Mouse (Mus musculus) liver, embryonic 13.5 days (tissue): ENCODE results near the gene Zfp628. TPM values are rescaled to one million over a fixed set of nuclear protein-coding genes. Genes with fewer than 3 reads are reported as not detected.

Experiments used
- ATAC-seq: fragments of 200-750 bp; cut with Nextera tagmentation; 2 replicates; pipeline ENCODE4 v1.8.0; 2017; ENCODE audit warnings: low read depth, mild to moderate bottlenecking, moderate number of reproducible peaks, moderate library complexity
- DNase-seq: peaks from one replicate; pipeline ENCODE4 v3.0.0; 2022
- H3K27ac ChIP-seq: fragments of 300-500 bp; sonication (generic); 2 replicates; pipeline ENCODE4 v1.5.1; 2015; ENCODE audit warnings: moderate library complexity, mild to moderate bottlenecking, inconsistent platforms
- H3K27me3 ChIP-seq: fragments of 300-500 bp; sonication (generic); 2 replicates; pipeline ENCODE4 v1.6.1; 2015; ENCODE audit warnings: mild to moderate bottlenecking, inconsistent platforms
- H3K36me3 ChIP-seq: fragments of 300-500 bp; sonication (generic); 2 replicates; pipeline ENCODE4 v1.6.1; 2015; ENCODE audit warnings: mild to moderate bottlenecking, inconsistent platforms
- H3K4me1 ChIP-seq: fragments of 300-500 bp; sonication (generic); replicated peaks from 2 replicates; pipeline ENCODE4 v1.6.1; 2015; ENCODE audit warnings: inconsistent platforms
- H3K4me2 ChIP-seq: fragments of 300-500 bp; sonication (generic); 2 replicates; pipeline ENCODE4 v1.6.1; 2015; ENCODE audit warnings: inconsistent platforms, mild to moderate bottlenecking, moderate library complexity
- H3K4me3 ChIP-seq: fragments of 300-500 bp; sonication (generic); replicated peaks from 2 replicates; pipeline ENCODE4 v1.5.1; 2015; ENCODE audit warnings: mild to moderate bottlenecking, inconsistent platforms
- H3K9ac ChIP-seq: fragments of 300-500 bp; sonication (generic); 2 replicates; pipeline ENCODE4 v1.6.1; 2015; ENCODE audit warnings: mild to moderate bottlenecking, inconsistent platforms
- H3K9me3 ChIP-seq: fragments of 300-500 bp; sonication (generic); replicated peaks from 2 replicates; pipeline ENCODE4 v1.6.1; 2016; ENCODE audit warnings: inconsistent platforms
- WGBS: fragments of 180-500 bp; shearing (Covaris S2); methylation state at CpG from one replicate; pipeline ENCODE4 v1.1.7; 2015; ENCODE audit not compliant: insufficient replicate concordance; 5-methylcytosine and 5-hydroxymethylcytosine counted together
- polyA plus RNA-seq: library from polyadenylated mRNA; unstranded; fragments of >200 nt; fragmentation: Nextera tagmentation; extraction: Ambion mirVana; gene quantifications from 2 replicates; pipeline ENCODE4 v1.2.1, GENCODE M21; 2015

Gene Zfp628
- polyA plus RNA-seq, 1 experiment from 2014 or later, result 1.4 TPM

- ATAC-seq, result peak; percentile 30; the same call in 1 of the 2 replicates
- DNase-seq, result no peak
- Histone ChIP-seq H3K27me3 (no peaks in the 10 kb centered on the region), H3K9me3 (0 out of 2 replicates have a peak, but pooled peaks cover 2% of the 10 kb centered on the region), H3K27ac (peak overlapping the region; percentile 39; the same call in 1 of the 2 replicates), H3K4me2 (peak overlapping the region; percentile 72), H3K36me3 (no peaks in the 10 kb centered on the region), H3K9ac (peak overlapping the region; percentile 64), H3K4me1 (peaks cover 22% of the 10 kb centered on the region), H3K4me3 (peak overlapping the region; percentile 50)
- 29% methylated on average over 18 of the region's 18 CpGs for WGBS
Measured at GRCm38 (mm10) chr7:4898851-4899648, 16.0 kb upstream of the Zfp628 start.

GRCm38 (mm10) chr7:4899649-4900522 is 15.1 kb upstream of the Zfp628 start:
- peak overlapping the region; percentile 50 for H3K4me3 ChIP-seq
- no peaks in the 10 kb centered on the region for H3K27me3 ChIP-seq
- peaks cover 22% of the 10 kb centered on the region for H3K4me1 ChIP-seq
- H3K36me3 ChIP-seq, result no peaks in the 10 kb centered on the region
- H3K9ac ChIP-seq, result peak overlapping the region; percentile 64
- H3K27ac ChIP-seq, result peak overlapping the region; percentile 64
- ATAC-seq (peak; percentile 82), DNase-seq (no peak)
- 0 out of 2 replicates have a peak, but pooled peaks cover 2% of the 10 kb centered on the region for H3K9me3 ChIP-seq
- peak overlapping the region; percentile 72 for H3K4me2 ChIP-seq
- WGBS, result 6% methylated on average over 19 of the region's 19 CpGs

GRCm38 (mm10) chr7:4900523-4900851 is 14.5 kb upstream of the Zfp628 start:
- ATAC-seq (peak; percentile 51; the same call in 1 of the 2 replicates), DNase-seq (no peak)
- no peaks in the 10 kb centered on the region for H3K27me3 ChIP-seq
- H3K36me3 ChIP-seq, result no peaks in the 10 kb centered on the region
- peak overlapping the region; percentile 72 for H3K4me2 ChIP-seq
- 15% methylated on average over 11 of the region's 11 CpGs for WGBS
- H3K4me3 ChIP-seq, result peak overlapping the region; percentile 50
- 0 out of 2 replicates have a peak, but pooled peaks cover 2% of the 10 kb centered on the region for H3K9me3 ChIP-seq
- H3K27ac ChIP-seq, result peak overlapping the region; percentile 64
- peak overlapping the region; percentile 64 for H3K9ac ChIP-seq
- peaks cover 22% of the 10 kb centered on the region for H3K4me1 ChIP-seq

GRCm38 (mm10) chr7:4901171-4901570 is 13.8 kb upstream of the Zfp628 start:
- Histone ChIP-seq H3K4me1 (peaks cover 22% of the 10 kb centered on the region), H3K36me3 (no peaks in the 10 kb centered on the region), H3K4me2 (peak overlapping the region; percentile 72), H3K27me3 (no peaks in the 10 kb centered on the region), H3K9me3 (0 out of 2 replicates have a peak, but pooled peaks cover 2% of the 10 kb centered on the region), H3K9ac (no peak overlapping the region), H3K4me3 (peak overlapping the region; percentile 50), H3K27ac (peak overlapping the region; percentile 64; the same call in 1 of the 2 replicates)
- peak; percentile 53 for DNase-seq
- ATAC-seq, result 0 out of 2 replicates have a peak, but pooled peaks have one; percentile 25
- WGBS, result 54% methylated on average over 8 of the region's 8 CpGs

- no peak overlapping the region for H3K9ac ChIP-seq
- H3K4me2 ChIP-seq, result no peak overlapping the region
- DNase-seq, result no peak
- H3K27me3 ChIP-seq, result peaks cover 5% of the 10 kb centered on the region; the same call in 1 of the 2 replicates
- H3K27ac ChIP-seq, result no peak overlapping the region
- peaks cover 22% of the 10 kb centered on the region for H3K4me1 ChIP-seq
- H3K36me3 ChIP-seq, result no peaks in the 10 kb centered on the region
- ATAC-seq, result no peak
- 67% methylated on average over 9 of the region's 9 CpGs for WGBS
- H3K9me3 ChIP-seq, result 0 out of 2 replicates have a peak, but pooled peaks cover 2% of the 10 kb centered on the region
- H3K4me3 ChIP-seq, result no peak overlapping the region
Measured at GRCm38 (mm10) chr7:4902404-4902803, 12.6 kb upstream of the Zfp628 start.

- Histone ChIP-seq H3K4me3 (no peak within 1 kb of the TSS), H3K9me3 (no peaks in the 10 kb centered on the region), H3K36me3 (no peaks in the 10 kb centered on the region), H3K9ac (no peak within 1 kb of the TSS), H3K4me1 (no peaks in the 10 kb centered on the region), H3K27ac (no peak within 1 kb of the TSS), H3K4me2 (no peak within 1 kb of the TSS), H3K27me3 (peaks cover 5% of the 10 kb centered on the region; the same call in 1 of the 2 replicates)
- DNase-seq (no peak), ATAC-seq (no peak)
- WGBS, result 75% methylated on average over 10 of the region's 10 CpGs
Measured at GRCm38 (mm10) chr7:4906466-4906950, 8.5 kb upstream of the Zfp628 start, which contains the start of gene Gm36210. Gene Gm36210, minus strand, starts transcription at chr7:4906516.

- DNase-seq (peak; percentile 29), ATAC-seq (no peak)
- H3K9me3 ChIP-seq, result no peaks in the 10 kb centered on the region
- H3K9ac ChIP-seq, result no peak overlapping the region
- H3K4me2 ChIP-seq, result no peak overlapping the region
- 43% methylated on average over 9 of the region's 9 CpGs for WGBS
- H3K27me3 ChIP-seq, result peaks cover 5% of the 10 kb centered on the region; the same call in 1 of the 2 replicates
- H3K4me1 ChIP-seq, result peaks cover 17% of the 10 kb centered on the region
- H3K27ac ChIP-seq, result no peak overlapping the region
- no peak overlapping the region for H3K4me3 ChIP-seq
- H3K36me3 ChIP-seq, result no peaks in the 10 kb centered on the region
Measured at GRCm38 (mm10) chr7:4911561-4911960, 3.5 kb upstream of the Zfp628 start.

GRCm38 (mm10) chr7:4912248-4912647 is 2.8 kb upstream of the Zfp628 start:
- Histone ChIP-seq H3K4me3 (no peak overlapping the region), H3K27ac (no peak overlapping the region), H3K9ac (no peak overlapping the region), H3K4me2 (no peak overlapping the region), H3K27me3 (no peaks in the 10 kb centered on the region), H3K9me3 (no peaks in the 10 kb centered on the region), H3K36me3 (peaks cover 3% of the 10 kb centered on the region), H3K4me1 (peaks cover 24% of the 10 kb centered on the region)
- no peak for DNase-seq
- WGBS, result 48% methylated on average over 5 of the region's 5 CpGs
- no peak for ATAC-seq

- H3K27ac ChIP-seq, result peak overlapping the region; percentile 88
- ATAC-seq (peak; percentile 64), DNase-seq (no peak)
- peak overlapping the region; percentile 91 for H3K4me2 ChIP-seq
- no peaks in the 10 kb centered on the region for H3K27me3 ChIP-seq
- no peaks in the 10 kb centered on the region for H3K9me3 ChIP-seq
- H3K9ac ChIP-seq, result peak overlapping the region; percentile 89
- H3K36me3 ChIP-seq, result peaks cover 38% of the 10 kb centered on the region
- peak overlapping the region; percentile 82 for H3K4me3 ChIP-seq
- WGBS, result 21% methylated on average over 14 of the region's 14 CpGs
- H3K4me1 ChIP-seq, result peaks cover 29% of the 10 kb centered on the region
Measured at GRCm38 (mm10) chr7:4915669-4916416, 826 bp downstream of the Zfp628 start.

- no peak overlapping the region for H3K4me2 ChIP-seq
- ATAC-seq, result no peak
- 81% methylated on average over 2 of the region's 2 CpGs for whole genome bisulfite sequencing
Measured at GRCm38 (mm10) chr7:4917494-4917893, 2.5 kb downstream of the Zfp628 start.

More at GRCm38 (mm10) chr7:4917494-4917893, 2.5 kb downstream of the Zfp628 start:
- DNase-seq, result no peak
- H3K9me3 ChIP-seq, result no peaks in the 10 kb centered on the region
- H3K36me3 ChIP-seq, result peaks cover 41% of the 10 kb centered on the region
- H3K4me3 ChIP-seq, result no peak overlapping the region
- H3K27ac ChIP-seq, result no peak overlapping the region
- 0 out of 2 replicates have a peak overlapping the region, but pooled peaks have one; percentile 89 for H3K9ac ChIP-seq
- peaks cover 11% of the 10 kb centered on the region for H3K27me3 ChIP-seq
- H3K4me1 ChIP-seq, result peaks cover 42% of the 10 kb centered on the region
